Mouse (Mus musculus): ENCODE data around the gene Pxdn. TPM values are rescaled to one million over a fixed set of nuclear protein-coding genes. Genes with fewer than 3 reads are reported as not detected.

Gene Pxdn
- polyA plus RNA-seq, 1 experiment from 2014 or later, result 43.1 TPM

- Histone ChIP-seq H3K4me2 (no peak overlapping the region), H3K27ac (peak overlapping the region; percentile 70; the same call in 1 of the 2 replicates), H3K9me3 (no peaks in the 10 kb centered on the region), H3K4me1 (replicated peaks) (peaks cover 27% of the 10 kb centered on the region), H3K4me3 (no peak overlapping the region), H3K36me3 (no peaks in the 10 kb centered on the region), H3K27me3 (no peaks in the 10 kb centered on the region), H3K9ac (no peak overlapping the region)
- ATAC-seq (ENCODE audit: low FRiP score), result no peak
- 25% methylated on average over 1 of the region's 1 CpGs for WGBS
Observed at GRCm38 (mm10) chr12:30035406-30035805, 98.0 kb downstream of the Pxdn start.

GRCm38 (mm10) chr12:30035841-30036568, 98.6 kb downstream of the Pxdn start:
- Histone ChIP-seq H3K9me3 (no peaks in the 10 kb centered on the region), H3K4me3 (no peak overlapping the region), H3K4me2 (no peak overlapping the region), H3K27ac (peak overlapping the region; percentile 70), H3K36me3 (no peaks in the 10 kb centered on the region), H3K27me3 (no peaks in the 10 kb centered on the region), H3K9ac (no peak overlapping the region), H3K4me1 (replicated peaks) (peaks cover 27% of the 10 kb centered on the region)
- ATAC-seq (ENCODE audit: low FRiP score), result no peak

GRCm38 (mm10) chr12:30036569-30037055, 99.2 kb downstream of the Pxdn start:
- Histone ChIP-seq H3K9me3 (no peaks in the 10 kb centered on the region), H3K4me3 (no peak overlapping the region), H3K4me1 (replicated peaks) (peaks cover 27% of the 10 kb centered on the region), H3K27me3 (no peaks in the 10 kb centered on the region), H3K4me2 (no peak overlapping the region), H3K27ac (peak overlapping the region; percentile 70), H3K36me3 (no peaks in the 10 kb centered on the region), H3K9ac (no peak overlapping the region)
- WGBS, result 31% methylated on average over 4 of the region's 4 CpGs
- peak; percentile 88 for ATAC-seq (ENCODE audit: low FRiP score)

- Histone ChIP-seq H3K4me1 (replicated peaks) (peaks cover 27% of the 10 kb centered on the region), H3K27me3 (no peaks in the 10 kb centered on the region), H3K27ac (no peak overlapping the region), H3K4me3 (no peak overlapping the region), H3K4me2 (no peak overlapping the region), H3K9ac (no peak overlapping the region), H3K9me3 (no peaks in the 10 kb centered on the region), H3K36me3 (no peaks in the 10 kb centered on the region)
- ATAC-seq (ENCODE audit: low FRiP score), result no peak
- WGBS, result 51% methylated on average over 4 of the region's 4 CpGs
Observed at GRCm38 (mm10) chr12:30039565-30039964, 102.2 kb downstream of the Pxdn start.

GRCm38 (mm10) chr12:30040150-30040549, 102.7 kb downstream of the Pxdn start:
- ATAC-seq (ENCODE audit: low FRiP score), result no peak
- WGBS, result 25% methylated on average over 4 of the region's 4 CpGs
- no peak overlapping the region for H3K9ac ChIP-seq
- H3K9me3 ChIP-seq, result no peaks in the 10 kb centered on the region
- no peak overlapping the region for H3K4me3 ChIP-seq
- no peaks in the 10 kb centered on the region for H3K27me3 ChIP-seq
- no peak overlapping the region for H3K27ac ChIP-seq
- H3K4me2 ChIP-seq, result no peak overlapping the region
- H3K36me3 ChIP-seq, result no peaks in the 10 kb centered on the region
- peaks cover 27% of the 10 kb centered on the region for H3K4me1 ChIP-seq (replicated peaks)

DNA sequence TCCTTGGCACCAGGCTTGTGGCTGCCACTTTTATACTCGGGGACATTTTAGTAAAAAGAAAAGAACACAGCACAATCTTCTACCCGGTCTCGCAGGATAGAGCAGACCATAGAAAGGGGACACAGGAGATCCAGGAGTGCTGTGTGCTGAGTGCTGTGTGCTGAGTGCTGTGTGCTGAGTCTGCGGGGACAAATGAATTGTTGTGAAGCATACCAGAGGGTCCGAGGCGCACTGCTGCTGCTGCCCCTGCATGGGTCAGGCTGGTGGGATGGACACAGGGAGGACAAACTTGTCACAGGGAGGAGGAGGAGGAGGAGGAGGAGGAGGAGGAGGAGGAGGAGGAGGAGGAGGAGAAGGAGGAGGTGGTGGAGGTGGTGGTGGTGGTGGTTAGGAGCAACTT, 111.4 kb downstream of the Pxdn start:
- Histone ChIP-seq H3K27ac (no peak overlapping the region), H3K9me3 (no peaks in the 10 kb centered on the region), H3K9ac (no peak overlapping the region), H3K36me3 (no peaks in the 10 kb centered on the region), H3K4me1 (replicated peaks) (no peaks in the 10 kb centered on the region), H3K27me3 (0 out of 2 replicates have a peak, but pooled peaks cover 3% of the 10 kb centered on the region), H3K4me3 (no peak overlapping the region), H3K4me2 (no peak overlapping the region)
- 91% methylated on average over 4 of the region's 6 CpGs for WGBS
- ATAC-seq (ENCODE audit: low FRiP score), result no peak; the same call in 1 of the 2 replicates

- WGBS, result 81% methylated on average over 9 of the region's 9 CpGs
- no peaks in the 10 kb centered on the region for H3K4me1 ChIP-seq (replicated peaks)
- 0 out of 2 replicates have a peak, but pooled peaks cover 3% of the 10 kb centered on the region for H3K27me3 ChIP-seq
- no peak overlapping the region for H3K27ac ChIP-seq
- H3K36me3 ChIP-seq, result no peaks in the 10 kb centered on the region
- no peak overlapping the region for H3K4me2 ChIP-seq
- H3K9ac ChIP-seq, result no peak overlapping the region
- no peak overlapping the region for H3K4me3 ChIP-seq
- ATAC-seq (ENCODE audit: low FRiP score), result no peak
- H3K9me3 ChIP-seq, result no peaks in the 10 kb centered on the region
Observed at GRCm38 (mm10) chr12:30049818-30050217, 112.4 kb downstream of the Pxdn start.

DNA sequence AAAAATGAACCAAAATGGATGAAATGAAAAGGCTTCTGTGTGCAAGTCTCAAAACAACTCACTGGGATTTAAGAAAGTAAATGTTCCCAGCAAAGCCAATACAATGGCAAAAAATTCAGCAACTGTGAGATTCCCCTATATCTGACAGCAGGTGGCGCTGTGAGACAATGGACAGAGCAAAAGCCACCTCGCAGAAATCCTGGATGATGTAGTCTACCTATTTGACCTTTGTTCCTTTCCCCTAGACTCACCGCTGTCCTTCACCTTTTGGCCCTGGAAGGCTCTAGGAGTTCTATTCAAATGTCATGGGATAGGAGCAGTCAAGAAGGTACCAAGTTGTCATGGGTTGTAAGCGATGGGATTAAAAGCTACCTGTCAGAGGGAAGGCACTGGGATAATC, 112.8 kb downstream of the Pxdn start:
- H3K4me1 ChIP-seq (replicated peaks), result no peaks in the 10 kb centered on the region
- whole genome bisulfite sequencing, result 17% methylated on average over 4 of the region's 4 CpGs

DNA sequence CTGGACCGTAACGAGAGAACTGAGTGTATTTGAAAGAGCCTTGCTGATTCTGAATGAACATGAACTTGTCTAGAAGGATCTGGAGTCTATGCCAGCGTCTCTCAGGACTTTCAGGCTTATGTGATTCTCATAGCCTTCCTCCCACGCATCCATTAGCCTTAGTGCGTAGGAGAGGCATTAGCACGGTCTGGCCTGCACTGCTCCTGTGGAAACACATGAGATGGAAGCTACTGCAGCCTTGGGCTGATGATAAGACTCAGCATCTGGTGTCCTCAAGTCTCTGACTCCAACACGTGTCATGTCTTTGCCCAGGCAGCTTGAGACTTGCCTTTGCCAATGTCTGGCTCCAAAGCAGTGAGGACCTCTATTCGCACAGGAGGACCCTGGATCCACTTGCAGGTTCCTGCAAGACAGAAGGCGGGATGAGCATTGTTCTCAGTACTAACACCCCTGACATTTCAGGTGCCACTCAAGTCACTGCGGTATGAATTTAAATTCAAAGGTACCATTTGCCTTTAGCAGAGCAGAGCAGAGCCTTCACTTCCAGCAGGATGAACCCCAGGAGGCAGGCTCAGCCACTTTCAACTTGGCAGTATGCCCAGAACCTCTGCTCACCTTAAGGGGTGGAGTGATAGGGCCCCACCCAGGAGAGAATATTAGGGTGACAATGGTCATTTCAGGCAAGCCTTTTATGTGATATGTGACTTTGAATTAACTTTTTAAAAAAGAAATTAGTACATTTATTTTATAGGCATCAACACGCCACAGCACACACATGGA, 117.5 kb downstream of the Pxdn start:
- ATAC-seq (ENCODE audit: low FRiP score), result no peak
- WGBS, result 89% methylated on average over 11 of the region's 11 CpGs
- H3K9ac ChIP-seq, result no peak overlapping the region
- H3K36me3 ChIP-seq, result no peaks in the 10 kb centered on the region
- no peaks in the 10 kb centered on the region for H3K9me3 ChIP-seq
- H3K27me3 ChIP-seq, result no peaks in the 10 kb centered on the region
- H3K27ac ChIP-seq, result no peak overlapping the region
- H3K4me2 ChIP-seq, result no peak overlapping the region
- H3K4me3 ChIP-seq, result no peak overlapping the region
- no peaks in the 10 kb centered on the region for H3K4me1 ChIP-seq (replicated peaks)

More for the DNA sequence above, 112.8 kb downstream of the Pxdn start:
- 0 out of 2 replicates have a peak, but pooled peaks cover 3% of the 10 kb centered on the region for H3K27me3 ChIP-seq
- H3K36me3 ChIP-seq, result no peaks in the 10 kb centered on the region
- no peak overlapping the region for H3K4me3 ChIP-seq
- no peak overlapping the region for H3K4me2 ChIP-seq
- H3K27ac ChIP-seq, result no peak overlapping the region
- no peaks in the 10 kb centered on the region for H3K9me3 ChIP-seq
- ATAC-seq (ENCODE audit: low FRiP score), result no peak
- no peak overlapping the region for H3K9ac ChIP-seq

DNA sequence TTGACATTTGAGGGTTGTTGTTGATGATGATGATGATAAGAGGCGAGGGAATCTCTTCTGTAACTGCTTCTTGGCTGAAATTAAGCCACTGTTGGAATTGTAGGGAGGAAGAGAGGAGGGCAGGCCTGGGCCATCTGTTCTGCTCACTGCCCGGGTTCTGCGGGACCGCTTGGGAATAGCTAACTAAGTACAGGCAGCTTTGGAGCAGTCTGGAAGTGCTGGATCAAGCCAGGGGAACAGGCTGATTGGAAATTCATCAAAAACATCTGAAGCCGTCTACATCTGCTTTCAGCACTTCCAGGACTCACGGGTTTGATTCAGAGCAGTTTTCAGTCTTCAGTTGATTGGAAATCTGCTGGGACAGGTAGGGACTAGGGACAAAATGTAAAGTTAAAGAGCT, 120.6 kb downstream of the Pxdn start:
- ATAC-seq (ENCODE audit: low FRiP score), result no peak
- Histone ChIP-seq H3K27me3 (no peaks in the 10 kb centered on the region), H3K4me3 (no peak overlapping the region), H3K4me2 (no peak overlapping the region), H3K9ac (no peak overlapping the region), H3K27ac (no peak overlapping the region), H3K4me1 (replicated peaks) (no peaks in the 10 kb centered on the region), H3K36me3 (no peaks in the 10 kb centered on the region), H3K9me3 (no peaks in the 10 kb centered on the region)
- WGBS, result 79% methylated on average over 6 of the region's 6 CpGs

GRCm38 (mm10) chr12:30061503-30062117, 124.2 kb downstream of the Pxdn start:
- 23% methylated on average over 1 of the region's 1 CpGs for WGBS
- no peak for ATAC-seq (ENCODE audit: low FRiP score)
- no peaks in the 10 kb centered on the region for H3K9me3 ChIP-seq
- H3K9ac ChIP-seq, result no peak overlapping the region
- H3K4me3 ChIP-seq, result no peak overlapping the region
- H3K27ac ChIP-seq, result no peak overlapping the region
- H3K27me3 ChIP-seq, result no peaks in the 10 kb centered on the region
- H3K36me3 ChIP-seq, result no peaks in the 10 kb centered on the region
- no peak overlapping the region for H3K4me2 ChIP-seq
- no peaks in the 10 kb centered on the region for H3K4me1 ChIP-seq (replicated peaks)

DNA sequence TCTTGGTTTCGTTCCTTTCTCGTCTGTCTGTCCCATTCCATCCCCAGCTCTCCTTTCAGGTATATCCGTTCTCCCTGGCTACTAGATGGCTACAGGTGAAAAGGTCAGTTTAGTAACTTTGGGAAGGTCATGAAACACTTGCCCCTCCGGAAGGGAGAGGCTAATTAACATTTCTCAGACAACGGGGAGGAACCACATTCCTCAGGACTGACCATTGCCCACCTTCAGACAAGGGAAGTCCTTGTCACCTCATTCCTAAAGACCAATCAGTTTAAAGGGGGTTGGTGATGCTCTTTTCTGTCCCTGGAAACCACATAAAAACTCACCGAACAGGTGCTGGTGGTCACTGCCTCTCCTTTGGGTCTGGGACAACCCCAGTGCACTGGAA, 124.7 kb downstream of the Pxdn start:
- H3K36me3 ChIP-seq, result no peaks in the 10 kb centered on the region

More for the DNA sequence above, 124.7 kb downstream of the Pxdn start:
- H3K4me1 ChIP-seq (replicated peaks), result no peaks in the 10 kb centered on the region
- no peaks in the 10 kb centered on the region for H3K27me3 ChIP-seq
- no peaks in the 10 kb centered on the region for H3K9me3 ChIP-seq
- ATAC-seq (ENCODE audit: low FRiP score), result no peak
- WGBS, result 34% methylated on average over 6 of the region's 6 CpGs
- H3K9ac ChIP-seq, result no peak overlapping the region
- H3K27ac ChIP-seq, result no peak overlapping the region
- H3K4me2 ChIP-seq, result no peak overlapping the region
- H3K4me3 ChIP-seq, result no peak overlapping the region

All from hindbrain, embryonic 13.5 days (tissue).